Mouse (Mus musculus) hematopoietic stem cell, adult 5-6 weeks (primary cell): ENCODE measurements around the gene Cfap36. TPM values are rescaled to one million over a fixed set of nuclear protein-coding genes. Genes with fewer than 3 reads are reported as not detected.

Source experiments
- ATAC-seq, 2 experiments: fragments of 125-278 bp in 1 of 2; replicated peaks in 1 of 2; 2 replicates each; pipeline ENCODE4 v1.8.0; 2016 to 2017; ENCODE audit warnings: inconsistent platforms in 2 of 2, mild to moderate bottlenecking in 2 of 2, moderate number of reproducible peaks in 2 of 2, low read depth in 1 of 2, moderate TSS enrichment in 1 of 2; ENCODE audit not compliant: low FRiP score in 2 of 2, poor library complexity in 2 of 2, severe bottlenecking in 2 of 2, insufficient read depth in 1 of 2, low TSS enrichment in 1 of 2
- total RNA-seq: library from RNA; stranded (forward); fragments of 172-1452, 232-1000 nt; gene quantifications from 2 replicates; pipeline ENCODE4 v1.2.3, GENCODE M21; 2017

The Cfap36 gene
- 61.2 and 65.3 TPM in 2 replicates for total RNA-seq

DNA sequence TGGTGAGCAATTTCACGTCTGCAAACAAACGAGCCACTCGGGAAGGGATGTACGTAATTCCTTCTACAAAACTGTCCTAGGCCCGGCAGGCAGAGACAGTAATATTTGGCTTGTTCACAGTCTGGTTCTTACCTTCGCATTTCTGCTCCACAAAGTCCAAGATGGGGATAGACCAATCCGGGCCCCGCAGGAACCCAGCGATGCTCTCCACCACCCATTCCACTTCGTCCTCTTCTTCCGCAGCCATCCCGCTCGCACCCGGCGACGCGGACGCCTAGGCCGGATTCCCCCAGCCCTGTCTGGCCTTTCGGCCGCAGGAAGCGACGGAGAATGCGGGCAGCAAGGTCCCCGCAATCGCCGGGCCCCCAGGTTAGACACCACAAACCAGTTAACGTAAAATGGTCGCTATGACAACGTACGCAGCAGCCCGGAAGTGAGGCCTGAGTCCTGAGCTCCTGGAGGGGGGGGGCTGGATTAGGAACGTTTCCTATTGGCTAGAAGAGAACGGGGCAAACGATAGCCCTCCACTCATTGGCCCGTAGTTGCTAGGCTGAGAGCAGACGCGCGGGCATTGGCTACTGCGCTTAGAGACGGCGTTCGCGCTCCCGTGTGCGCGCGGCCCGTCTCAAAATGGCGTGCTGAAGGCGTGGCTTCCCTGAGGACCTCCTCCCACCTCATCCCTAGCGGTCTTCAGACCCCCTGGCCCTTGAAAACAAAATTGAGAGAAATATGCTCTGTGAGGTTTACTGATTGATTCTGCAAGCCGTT lies at the start of gene Cfap36:
Gene Cfap36 (minus strand): TSS at position 527 of the 768 bp plus-strand sequence.
- peak; percentile 99 for ATAC-seq

DNA sequence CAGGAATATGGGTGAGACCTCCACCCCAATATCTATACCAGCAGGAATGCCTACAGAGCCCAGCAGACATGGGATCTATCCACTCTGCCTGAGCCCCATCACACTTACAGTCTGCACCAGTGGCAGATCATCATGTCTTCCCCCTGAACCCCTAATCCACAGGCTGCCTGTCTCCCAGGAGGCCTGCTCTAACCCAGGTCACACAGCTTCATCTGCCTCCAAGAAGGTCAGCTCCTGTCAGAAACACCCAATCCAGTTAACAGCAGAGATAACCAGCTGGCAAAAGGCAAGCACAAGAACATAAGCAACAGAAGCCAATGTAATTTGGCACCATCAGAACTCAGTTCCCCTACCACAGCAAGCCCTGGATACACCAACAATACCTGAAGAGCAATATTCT lies 40.1 kb upstream of the Cfap36 start:
- no peak for ATAC-seq

DNA sequence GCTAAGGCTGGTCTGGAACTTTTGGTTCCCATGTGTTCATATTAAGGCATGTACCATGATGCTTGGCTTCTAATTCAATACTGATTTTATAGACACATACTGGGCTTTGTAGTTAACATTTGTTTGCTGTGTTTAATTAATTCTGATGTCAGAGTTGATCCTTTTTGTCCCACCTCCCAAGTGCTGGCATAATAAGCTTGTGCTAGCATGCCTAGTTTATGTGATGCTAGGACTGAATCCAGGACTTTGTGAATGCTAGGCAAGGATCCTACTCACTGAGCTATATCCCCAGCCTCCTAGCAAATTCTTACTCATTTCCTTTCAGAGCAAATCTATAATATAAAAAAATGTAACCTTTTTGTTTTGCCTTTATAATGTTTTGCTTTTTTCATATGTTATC lies 38.8 kb upstream of the Cfap36 start:
- ATAC-seq, result no peak

DNA sequence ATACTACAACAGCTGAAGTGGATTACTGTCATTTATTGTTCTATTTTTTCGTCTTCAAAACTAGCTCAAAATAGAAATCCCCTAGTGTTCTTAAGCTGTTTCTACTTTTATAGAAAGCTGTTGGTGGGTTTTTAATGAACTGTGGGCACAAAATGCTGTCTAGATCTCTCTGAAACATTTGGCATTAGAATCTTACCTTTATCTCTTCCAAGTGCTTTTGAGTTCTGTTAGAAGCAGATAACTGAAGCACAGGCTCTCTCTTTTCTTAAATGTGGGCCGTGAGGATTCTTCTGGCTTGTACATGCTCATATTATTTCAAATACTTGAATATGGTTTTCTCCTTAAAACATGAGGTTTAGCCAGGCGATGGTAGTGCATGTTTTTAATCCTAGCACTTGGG lies 27.5 kb upstream of the Cfap36 start:
- ATAC-seq, result no peak

DNA sequence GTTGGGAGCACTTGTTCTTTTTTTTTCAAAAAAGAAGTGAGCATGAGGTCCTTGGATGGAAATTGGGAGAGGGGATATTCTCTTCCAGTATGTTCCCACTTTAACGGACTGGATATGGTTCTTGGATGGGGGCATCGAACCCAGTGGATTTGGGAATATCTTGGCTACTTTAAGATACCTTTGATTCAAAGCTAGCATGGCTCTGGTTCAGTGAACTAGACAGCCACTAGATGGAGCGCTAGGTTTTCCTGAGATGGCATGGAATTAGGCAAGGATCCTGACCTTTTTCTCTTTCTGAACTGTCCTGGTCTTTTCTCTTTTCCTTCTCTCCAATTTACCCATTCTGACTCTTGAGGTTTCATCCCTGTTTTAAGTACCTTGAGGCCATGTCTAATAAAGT lies 20.6 kb upstream of the Cfap36 start:
- ATAC-seq, result peak; percentile 45 to 53; a peak in 2 of 4 replicates

DNA sequence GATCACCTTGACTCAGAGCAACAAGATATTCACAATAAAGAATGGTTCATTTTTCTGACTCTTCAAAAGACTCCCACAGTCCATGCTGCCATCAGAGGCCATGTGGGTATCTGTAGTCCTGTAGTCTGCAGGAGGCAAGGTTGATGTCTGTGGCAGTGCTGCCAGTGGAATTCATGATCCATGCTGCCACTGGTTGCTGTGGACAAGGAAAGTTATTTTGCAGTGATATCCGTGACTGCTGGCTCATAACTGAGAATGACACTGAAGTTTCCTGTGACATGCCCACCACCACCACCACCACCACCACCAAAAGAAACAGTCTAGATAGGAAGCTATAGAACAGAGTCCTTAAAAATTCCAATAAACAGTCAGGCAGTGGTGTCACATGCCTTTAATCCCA lies 7.4 kb upstream of the Cfap36 start:
- ATAC-seq, result no peak

DNA sequence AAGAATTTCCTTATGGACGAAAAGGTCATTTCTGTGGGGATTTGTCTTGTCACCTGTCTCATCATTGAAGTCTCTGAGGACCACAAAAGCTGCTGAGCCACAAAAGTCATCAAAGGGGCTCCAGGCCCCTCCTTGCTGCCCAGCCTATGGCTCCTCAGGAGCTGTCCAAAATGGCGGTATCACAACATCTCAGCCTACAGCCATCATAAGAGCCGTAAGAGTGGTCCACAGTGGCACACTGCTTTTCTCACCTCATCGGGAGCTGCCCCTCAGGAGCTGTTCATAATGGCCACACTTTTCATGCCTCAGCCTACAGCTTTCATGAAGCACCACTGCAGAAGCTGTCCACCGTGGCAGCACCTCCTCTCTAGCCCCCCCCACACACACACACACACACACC lies 1.2 kb upstream of the Cfap36 start:
- no peak for ATAC-seq

DNA sequence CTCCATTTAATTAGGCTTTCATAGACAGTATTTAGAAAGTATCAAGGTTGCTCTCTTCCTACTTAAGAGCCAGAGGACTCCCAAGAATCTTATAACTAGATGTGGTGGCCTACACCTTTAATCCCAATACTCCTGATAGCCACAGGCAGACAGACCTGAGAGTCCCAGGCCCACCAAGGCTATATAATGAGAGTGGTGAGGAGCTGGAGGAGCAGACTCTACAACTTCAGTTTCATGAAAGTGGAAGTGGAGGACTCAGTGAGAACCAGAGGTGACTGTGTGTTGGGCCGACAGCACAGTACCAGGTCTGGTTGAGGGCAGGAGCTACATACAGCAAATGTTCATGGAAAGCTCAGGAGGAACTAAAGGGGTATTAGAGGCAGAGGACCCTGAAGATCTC lies 516 bp upstream of the Cfap36 start:
- peak in 1 of 2 experiments; percentile 0; a peak in 1 of 4 replicates for ATAC-seq

DNA sequence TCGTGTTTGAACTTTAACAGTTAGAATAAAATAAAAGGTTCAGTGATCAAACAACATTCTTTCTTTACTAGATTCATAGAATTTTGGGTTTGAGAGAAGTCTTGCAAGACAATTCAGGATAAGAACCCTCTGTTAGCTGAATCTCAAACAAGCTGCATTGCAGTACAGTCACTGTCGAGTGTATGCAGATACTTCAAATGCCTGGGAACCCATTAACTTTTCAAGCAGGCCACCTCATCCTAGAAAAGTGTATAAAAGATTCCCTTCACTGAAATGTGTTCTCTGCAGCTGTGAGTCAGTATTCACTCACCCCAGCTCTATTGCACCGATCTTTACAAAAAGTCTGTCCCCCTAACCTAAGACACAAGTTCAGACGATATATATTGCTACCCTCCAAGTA lies 1.2 kb downstream of the Cfap36 start:
- ATAC-seq, result no peak

DNA sequence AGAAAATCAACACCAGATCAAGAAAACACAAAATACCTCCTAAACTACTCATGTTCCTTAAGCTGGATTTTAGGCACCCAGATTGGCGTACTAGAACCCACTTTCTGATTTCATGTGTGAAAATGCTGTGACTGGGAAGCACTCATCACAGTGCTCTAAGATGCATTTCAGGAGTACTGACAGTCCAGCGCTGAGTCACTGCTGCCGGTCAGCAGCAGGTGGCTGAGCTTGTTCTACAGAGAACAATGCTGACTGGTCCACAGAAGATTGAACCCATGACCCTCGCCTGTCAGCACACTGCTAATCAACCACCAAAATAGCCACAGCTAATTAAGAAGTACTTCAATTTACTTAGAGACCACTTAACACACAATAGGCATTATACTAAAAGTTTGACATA lies 5.2 kb downstream of the Cfap36 start:
- ATAC-seq, result no peak

DNA sequence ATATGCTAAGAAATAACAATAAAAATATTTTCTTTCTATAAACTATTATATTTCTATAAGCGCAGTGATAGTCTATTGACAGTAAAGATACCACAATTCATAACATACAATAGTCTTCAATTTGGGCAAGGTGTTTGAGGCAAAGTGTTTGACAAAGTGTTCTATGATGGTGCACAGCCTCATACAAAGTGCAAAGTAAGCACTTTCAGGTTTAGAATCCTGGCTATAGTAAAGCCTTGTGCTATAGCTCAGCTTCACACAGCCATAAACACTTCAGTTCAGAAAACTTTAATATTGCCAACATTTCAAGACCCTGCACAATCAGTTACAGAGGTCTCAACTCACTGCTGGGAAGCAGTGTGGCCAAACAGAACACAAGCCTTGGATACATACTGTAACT lies 7.9 kb downstream of the Cfap36 start:
- no peak for ATAC-seq

DNA sequence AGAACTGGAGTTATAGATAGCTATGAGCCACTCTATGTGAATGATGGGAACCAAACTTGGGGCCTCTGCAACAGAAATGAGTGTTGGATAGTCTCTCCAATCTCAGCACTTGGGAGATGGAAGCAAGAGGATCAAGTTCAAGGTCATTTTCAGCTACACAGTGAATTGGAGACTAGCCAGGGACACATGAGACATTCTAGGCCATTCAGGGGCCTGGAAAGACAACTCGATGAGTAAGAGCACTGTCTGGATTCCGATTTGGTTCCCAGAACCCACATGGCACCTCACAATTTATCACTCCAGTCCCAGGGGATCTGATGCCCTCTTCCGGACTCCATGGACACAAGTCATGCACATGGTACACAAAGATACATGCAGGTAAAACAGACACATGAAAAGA lies 8.7 kb downstream of the Cfap36 start:
- no peak for ATAC-seq

DNA sequence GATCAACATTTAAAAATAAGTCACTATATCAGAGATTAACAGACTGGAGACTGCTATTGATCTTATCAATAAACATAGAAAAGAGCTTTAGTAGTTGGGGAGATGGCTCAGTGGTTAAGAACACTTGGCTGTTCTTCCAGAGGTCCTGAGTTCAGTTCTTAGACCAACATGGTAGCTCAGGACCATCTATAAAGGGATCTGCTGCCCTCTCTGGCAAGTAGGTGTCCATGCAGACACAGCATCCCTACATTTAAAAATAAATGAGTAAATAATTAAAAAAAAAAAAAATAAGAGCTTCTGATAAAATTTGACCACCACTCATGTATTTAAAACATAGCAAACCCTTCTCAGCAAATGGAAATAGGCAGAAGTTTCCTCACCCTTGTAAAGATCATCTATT lies 9.2 kb downstream of the Cfap36 start:
- ATAC-seq, result no peak

DNA sequence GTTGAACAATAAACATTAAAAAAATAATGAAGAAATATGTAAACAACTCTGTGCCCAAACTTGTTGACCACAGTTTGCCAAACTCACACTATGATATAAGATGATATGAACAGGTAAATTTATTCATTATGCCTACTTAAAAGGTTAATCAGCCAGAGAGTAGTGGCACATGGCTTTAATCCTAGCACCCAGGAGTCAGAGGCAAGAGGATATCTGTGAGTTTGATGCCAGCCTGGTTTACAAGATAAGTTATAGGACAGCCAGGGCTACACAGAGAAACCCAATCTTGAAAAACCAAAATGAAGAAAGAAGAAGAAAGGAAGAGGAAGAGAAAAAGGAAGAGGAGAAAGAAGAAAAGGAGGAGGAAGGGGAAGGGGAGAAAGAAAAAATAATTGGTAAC lies 9.8 kb downstream of the Cfap36 start:
- no peak for ATAC-seq

DNA sequence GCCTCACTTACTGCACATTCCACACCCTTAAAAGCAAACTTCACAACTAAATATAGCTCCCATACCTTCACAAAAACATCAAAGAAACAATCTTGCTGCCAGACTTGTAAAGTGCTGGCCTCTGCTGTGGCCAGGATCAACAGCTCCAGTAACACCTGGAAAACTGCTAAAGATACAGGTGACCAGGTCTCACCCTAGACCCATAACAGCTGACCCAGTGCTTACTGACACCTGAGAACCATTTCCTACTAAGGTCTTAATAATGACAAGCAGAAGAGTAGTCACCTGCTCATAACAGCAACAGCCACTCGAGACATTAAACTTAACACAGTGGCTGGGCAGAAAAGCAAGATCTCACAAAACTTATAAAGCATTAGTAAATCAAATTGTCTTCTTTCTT lies 13.6 kb downstream of the Cfap36 start:
- no peak for ATAC-seq

DNA sequence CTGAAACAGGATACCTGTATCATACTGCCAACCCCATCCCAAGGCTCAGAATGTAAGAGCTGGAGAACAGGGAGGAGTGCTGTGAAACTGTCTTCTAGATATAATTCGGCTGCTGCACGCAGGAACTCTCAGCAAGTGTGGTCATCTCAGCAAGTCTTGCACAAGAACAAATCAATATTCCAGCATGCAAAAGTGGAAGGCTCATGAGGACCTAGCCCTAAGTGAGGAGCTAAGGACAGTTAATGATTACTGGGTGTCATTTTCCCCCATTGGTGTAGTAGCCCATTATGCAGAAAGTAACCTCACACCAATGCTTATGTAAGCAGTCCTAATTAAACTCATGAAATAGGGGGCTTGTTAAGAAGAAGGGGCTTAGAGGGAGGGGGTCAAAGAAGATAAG lies 18.3 kb downstream of the Cfap36 start:
- ATAC-seq, result no peak

DNA sequence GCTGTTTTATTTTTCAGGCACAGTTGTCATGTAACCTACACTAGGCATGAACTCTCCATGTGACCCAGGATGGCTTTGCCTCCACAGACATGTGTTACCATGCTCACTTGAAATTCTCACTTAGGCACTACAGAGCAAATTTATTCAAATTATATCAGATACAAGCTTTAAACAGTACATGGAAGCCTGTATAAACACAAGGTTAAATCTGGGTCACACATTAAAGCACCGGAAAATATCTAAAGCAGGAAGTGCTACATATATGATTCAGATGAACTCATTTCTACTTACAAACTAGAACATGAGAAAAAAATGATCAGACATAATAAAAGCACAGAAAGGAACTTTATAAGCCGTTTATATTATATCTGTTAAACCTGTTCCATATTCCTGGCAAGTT lies 22.5 kb downstream of the Cfap36 start:
- no peak for ATAC-seq

DNA sequence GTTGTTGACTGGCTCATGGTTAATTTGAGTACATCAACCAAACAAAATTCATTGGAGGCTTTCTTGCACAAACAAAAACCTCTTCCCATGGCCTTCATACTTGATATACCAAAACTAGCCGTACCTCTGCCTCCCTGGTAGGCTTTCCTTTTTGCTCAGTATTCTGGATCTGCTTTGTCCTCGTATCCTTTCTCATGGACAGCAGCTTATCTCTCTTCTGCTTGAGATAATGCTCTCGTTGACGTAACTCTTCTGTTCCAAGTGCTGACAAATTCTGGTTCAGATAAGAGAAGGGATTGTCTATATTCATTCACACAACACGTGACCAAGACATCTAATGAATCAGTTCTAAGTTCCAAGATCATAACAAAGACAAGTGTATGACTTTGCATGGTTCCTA lies 24.9 kb downstream of the Cfap36 start:
- no peak for ATAC-seq

DNA sequence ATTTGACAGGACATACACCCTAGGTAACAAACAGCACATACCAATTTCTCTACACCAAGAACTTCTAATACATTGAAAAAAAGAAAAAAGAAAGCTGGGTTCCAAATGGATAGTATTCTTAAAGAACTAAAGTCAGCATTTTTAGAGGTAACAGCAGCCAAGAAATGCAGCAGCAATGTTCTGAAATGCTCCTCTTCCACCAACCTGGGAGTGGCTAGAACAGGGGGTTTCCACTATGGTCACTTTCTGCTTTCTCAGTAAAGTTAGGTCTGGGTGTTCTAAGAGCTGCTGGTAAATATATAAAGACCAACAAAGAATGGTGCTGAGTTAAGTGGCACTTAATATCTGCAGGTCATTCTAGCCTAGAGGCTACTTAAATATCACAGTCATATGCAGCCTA lies 28.2 kb downstream of the Cfap36 start:
- no peak for ATAC-seq
